Mouse (Mus musculus) CD4-positive, CD25-positive, alpha-beta regulatory T cell, adult 2 months (primary cell): ENCODE results near the gene Prr13.

Experiments
- DNase-seq: peaks from one replicate; pipeline ENCODE4 v3.0.0-alpha.2; 2012; ENCODE audit warnings: low read depth, low spot score

Prr13 gene

DNA sequence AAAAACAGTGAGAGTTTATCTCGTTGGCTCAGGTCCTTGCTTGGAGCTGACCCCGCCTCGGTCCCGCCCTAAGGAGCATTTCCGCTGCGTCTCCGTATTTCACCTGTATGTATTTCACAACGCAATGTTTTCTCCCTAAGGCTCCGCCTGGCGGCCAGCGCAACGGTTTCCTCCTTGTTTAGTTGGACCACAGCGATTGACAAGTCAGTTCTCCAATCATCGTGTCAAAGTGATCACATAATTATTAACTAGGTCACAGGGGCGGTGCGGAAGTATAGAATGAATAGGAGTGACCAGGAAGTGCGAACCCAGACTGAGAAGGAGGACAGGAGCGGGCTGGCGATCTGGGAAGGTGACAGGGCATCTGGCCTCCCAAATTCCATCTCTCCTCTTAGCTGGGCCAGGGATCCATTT lies at the start of gene Prr13:
Gene Prr13 (plus strand): TSS at position 125 of the 414 bp plus-strand sequence.
- DNase-seq = peak; percentile 96

DNA sequence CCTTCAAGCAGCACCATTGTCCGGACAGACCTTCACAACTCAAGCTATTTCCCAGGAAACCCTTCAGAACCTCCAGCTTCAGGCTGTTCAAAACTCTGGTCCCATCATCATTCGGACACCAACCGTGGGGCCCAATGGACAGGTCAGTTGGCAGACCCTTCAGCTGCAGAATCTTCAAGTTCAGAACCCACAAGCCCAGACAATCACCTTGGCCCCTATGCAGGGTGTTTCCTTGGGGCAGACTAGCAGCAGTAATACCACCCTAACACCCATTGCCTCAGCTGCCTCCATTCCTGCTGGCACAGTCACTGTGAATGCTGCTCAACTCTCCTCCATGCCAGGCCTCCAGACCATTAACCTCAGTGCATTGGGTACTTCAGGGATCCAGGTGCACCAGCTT lies 49.5 kb upstream of the Prr13 start:
- DNase-seq = no peak

GRCm38 (mm10) chr15:102411077-102411476 lies 47.8 kb upstream of the Prr13 start:
- DNase-seq = no peak

- DNase-seq = no peak
These were observed 45.1 kb upstream of the Prr13 start for GRCm38 (mm10) chr15:102413687-102414086.

- DNase-seq = no peak
These were observed 41.3 kb upstream of the Prr13 start for GRCm38 (mm10) chr15:102417524-102417923.

- DNase-seq = no peak
These were observed 37.8 kb upstream of the Prr13 start for GRCm38 (mm10) chr15:102420986-102421385.

GRCm38 (mm10) chr15:102421437-102421836 lies 37.4 kb upstream of the Prr13 start:
- peak; percentile 83 for DNase-seq

- no peak for DNase-seq
These were observed 35.1 kb upstream of the Prr13 start for GRCm38 (mm10) chr15:102423602-102424240.

- no peak for DNase-seq
These were observed 34.2 kb upstream of the Prr13 start for GRCm38 (mm10) chr15:102424657-102425056.

GRCm38 (mm10) chr15:102426963-102427362 lies 31.9 kb upstream of the Prr13 start:
- no peak for DNase-seq

- no peak for DNase-seq
These were observed 26.8 kb upstream of the Prr13 start for GRCm38 (mm10) chr15:102432046-102432445.

DNA sequence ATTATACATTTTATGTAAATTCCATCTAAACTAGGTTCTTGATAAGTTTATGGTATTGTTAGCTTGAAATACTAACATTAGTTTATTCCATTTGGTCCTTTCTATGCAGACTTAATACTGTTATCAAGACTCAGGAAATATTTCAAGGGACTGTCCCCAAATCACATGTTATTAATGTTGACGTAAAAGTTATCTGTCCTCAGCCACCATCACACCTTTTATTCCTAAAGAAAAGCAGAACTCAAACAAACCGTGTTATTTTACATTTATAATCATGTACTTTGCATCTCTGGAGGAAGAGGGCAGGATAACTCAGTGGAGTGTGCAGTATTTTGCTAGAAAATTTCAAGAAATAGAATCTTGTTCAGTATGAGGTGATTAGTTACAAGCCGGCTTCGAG lies 25.7 kb upstream of the Prr13 start:
- DNase-seq = no peak

DNA sequence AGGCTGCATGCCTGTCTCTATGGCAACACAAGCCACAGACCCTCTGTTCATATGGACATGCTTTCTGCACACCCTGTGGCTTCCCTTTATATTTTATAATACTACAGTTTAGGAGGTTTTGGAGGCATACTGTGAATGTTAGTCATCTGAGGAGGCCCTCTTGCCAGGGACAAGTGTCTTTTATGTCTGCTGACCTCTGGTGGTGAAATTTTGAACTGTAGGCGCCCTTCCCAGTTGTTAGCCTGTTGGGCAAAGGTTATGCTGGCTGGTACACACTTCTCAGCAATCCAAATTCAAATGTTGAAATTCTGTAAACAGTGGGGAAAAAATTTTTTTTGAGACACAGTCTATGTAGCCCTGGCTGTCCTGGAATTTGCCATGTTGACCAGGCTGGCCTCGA lies 16.3 kb upstream of the Prr13 start:
- DNase-seq = peak; percentile 85

GRCm38 (mm10) chr15:102445146-102445545 lies 13.7 kb upstream of the Prr13 start, which contains the start of gene Amhr2:
Amhr2 (plus strand) TSS chr15:102445367.
- DNase-seq = no peak

- DNase-seq = no peak
These were observed 12.4 kb upstream of the Prr13 start for GRCm38 (mm10) chr15:102446448-102446847.

DNA sequence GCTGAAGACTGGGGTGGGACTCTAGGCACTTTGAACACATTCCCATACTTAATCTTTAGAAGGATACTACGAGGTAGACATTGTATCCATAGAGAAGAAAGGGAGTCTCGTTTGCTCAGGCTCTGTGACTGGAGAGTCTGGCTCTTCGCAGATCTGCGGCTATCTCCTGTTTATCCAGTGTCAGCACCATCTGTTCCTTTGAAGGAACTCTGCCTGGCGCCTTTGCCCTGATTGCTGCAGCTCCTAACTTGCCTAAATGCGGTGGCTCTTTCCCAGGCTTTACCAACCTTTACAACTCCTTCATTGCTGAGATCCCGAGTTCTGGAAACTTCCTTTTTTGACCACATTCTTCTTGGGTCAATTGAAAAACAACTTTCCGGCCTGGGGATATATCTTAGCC lies 9.5 kb upstream of the Prr13 start:
- DNase-seq = no peak

- DNase-seq = no peak
These were observed 7.9 kb upstream of the Prr13 start for GRCm38 (mm10) chr15:102450928-102451327.

DNA sequence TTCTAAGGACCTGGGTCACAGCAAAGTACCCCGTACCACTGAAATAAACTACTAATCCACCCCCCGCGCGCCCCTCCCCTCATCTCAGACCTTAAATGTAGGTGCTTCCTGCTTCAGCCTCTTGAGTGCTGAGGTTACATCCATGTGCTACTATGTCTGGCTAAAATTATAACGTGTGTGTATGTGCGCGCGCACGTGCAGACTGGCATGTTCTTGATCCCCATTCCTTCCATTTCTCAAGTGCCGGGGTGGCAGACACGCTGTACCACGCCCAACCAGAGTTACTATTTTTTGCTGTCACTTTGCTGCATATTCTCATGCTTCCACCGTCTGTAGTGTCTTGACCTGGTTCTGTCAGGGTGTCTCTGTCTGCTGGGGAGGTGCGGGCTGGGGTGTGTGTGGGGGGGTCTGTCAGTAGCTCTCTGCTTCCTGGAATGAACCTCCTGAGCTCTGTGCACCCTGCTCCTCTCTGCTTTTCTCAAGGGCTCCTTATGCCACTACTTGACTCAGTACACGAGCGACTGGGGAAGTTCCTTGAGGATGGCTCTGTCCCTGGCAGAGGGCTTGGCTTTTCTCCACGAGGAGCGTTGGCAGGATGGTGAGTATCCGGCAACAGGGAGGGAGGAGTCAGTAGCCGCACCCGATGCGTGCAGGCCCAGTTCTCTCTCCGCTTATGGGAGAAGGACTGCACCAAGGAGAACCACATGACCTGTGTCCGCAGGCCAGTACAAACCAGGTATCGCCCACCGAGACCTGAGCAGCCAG lies 7.0 kb upstream of the Prr13 start:
- no peak for DNase-seq

DNA sequence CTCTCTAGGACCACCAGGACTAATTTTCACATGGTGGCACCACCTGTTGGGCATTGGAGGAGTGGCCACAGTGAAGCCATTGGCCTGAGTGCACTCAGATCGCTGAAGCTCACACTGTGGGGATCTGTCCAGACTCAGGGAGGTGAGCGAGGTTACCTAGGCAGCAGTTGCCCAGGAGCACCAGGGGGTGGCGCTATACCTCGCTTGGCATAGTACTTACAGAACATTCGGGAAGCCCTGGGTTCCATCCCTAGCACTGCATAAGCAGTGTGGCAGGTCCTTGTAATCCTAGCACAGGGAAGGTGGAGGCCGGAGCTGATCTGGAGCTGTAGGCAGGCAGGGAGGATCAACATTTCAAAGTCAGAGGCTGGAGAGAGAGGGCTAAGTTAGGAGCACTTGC lies 2.8 kb upstream of the Prr13 start:
- DNase-seq = peak; percentile 65

GRCm38 (mm10) chr15:102458050-102458736 lies 635 bp upstream of the Prr13 start:
- peak; percentile 54 for DNase-seq

- no peak for DNase-seq
These were observed 553 bp downstream of the Prr13 start for GRCm38 (mm10) chr15:102459381-102459780.

DNA sequence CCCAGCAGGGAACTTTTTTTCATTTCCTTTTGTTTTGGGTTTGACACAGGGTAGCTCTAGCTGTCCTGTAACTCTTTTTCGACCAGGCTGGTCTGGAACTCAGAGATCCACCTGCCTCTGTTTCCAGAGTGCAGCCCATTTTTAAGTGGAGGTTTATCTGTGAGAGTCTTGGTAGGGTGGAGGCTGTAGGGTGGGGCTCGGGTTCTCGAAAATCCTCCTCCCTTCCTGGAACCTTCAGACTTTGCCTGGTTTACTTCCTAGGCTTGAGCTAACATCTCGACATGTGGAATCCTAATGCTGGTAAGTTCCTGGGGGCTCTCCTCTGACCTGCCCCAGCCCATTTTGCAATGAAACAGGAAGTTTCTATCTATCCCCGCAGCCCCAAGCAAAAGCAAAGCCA lies 1.0 kb downstream of the Prr13 start:
- DNase-seq = peak; percentile 15

GRCm38 (mm10) chr15:102460409-102460808 lies 1.6 kb downstream of the Prr13 start:
- peak; percentile 17 for DNase-seq
